Mouse (Mus musculus): ENCODE data around the gene Tmem97.

DNA sequence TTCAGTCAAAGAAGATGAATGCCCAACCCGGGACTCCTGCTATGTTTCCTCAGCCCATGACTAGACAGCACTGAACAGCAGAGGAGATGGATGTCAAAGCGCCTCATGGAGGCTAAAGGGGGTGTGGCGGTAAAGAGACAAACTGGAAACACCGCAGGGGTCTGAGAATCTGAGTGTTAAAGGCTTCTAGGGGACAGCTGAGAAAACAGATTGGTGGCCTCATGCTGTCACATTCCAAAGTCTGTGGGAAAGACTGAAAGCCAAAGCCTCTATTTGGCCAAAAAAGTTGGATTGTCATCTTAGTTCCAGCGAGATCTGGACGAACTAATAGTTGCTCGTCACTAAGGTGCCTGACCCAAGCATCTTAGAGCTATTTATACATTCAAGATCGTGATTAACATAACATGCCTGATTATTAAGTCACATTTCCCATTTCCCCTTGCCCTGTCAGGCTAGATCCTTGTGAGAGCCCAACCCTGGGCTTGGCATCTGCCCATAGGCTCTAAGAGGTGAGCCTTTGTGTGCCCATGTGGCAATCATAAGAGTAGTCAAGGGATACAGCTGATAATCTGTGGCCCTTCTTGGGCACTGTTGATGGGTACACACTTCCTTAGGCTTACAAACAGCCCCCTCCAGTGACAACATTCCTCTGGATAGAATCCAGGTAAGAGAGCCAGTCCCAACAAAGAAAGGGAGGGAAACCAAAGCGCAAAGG is 27.2 kb downstream of the Tmem97 start:
- TF ChIP-seq CTCF (IDR thresholded peaks at IDR 0.05; ENCODE audit: extremely low read depth, insufficient read depth, low read length) (no peak), POLR2A (IDR thresholded peaks at IDR 0.05; ENCODE audit: extremely low read depth, insufficient read depth, low read length) (no peak)

Measured in cortical plate, adult 2 months (tissue).